Mouse (Mus musculus): ENCODE measurements around the gene Afdn. TPM values are rescaled to one million over a fixed set of nuclear protein-coding genes. Genes with fewer than 3 reads are reported as not detected.
"Not testable (repeated sequence)": the region's sequence is repeated elsewhere in the genome, so short reads cannot be mapped to it uniquely, and the experiment has no call there.

Afdn gene
- polyA plus RNA-seq, 1 experiment from 2014 or later: 116 TPM

GRCm38 (mm10) chr17:13940487-13940886, 180.1 kb downstream of the Afdn start:
- no peaks in the 10 kb centered on the region for H3K4me1 ChIP-seq (replicated peaks; ENCODE audit: control insufficient read depth, insufficient read depth)
- TF ChIP-seq CTCF (IDR thresholded peaks at IDR 0.05; ENCODE audit: low read depth) (peak; percentile 47), EP300 (optimal IDR thresholded peaks at IDR 0.05) (no peak)
- DNase-seq (ENCODE audit: low spot score) (no peak), ATAC-seq (ENCODE audit: low FRiP score, low TSS enrichment) (no peak)
- H3K36me3 ChIP-seq (ENCODE audit: control insufficient read depth, insufficient read depth, low read length): no peaks in the 10 kb centered on the region
- H3K27ac ChIP-seq (replicated peaks): no peak overlapping the region
- H3K9me3 ChIP-seq (ENCODE audit: control insufficient read depth, low read length): no peaks in the 10 kb centered on the region
- H3K4me2 ChIP-seq (replicated peaks; ENCODE audit: low read depth): no peak overlapping the region
- no peaks in the 10 kb centered on the region for H3K27me3 ChIP-seq (ENCODE audit: control insufficient read depth, insufficient read depth, low read length)
- no peak overlapping the region for H3K9ac ChIP-seq (ENCODE audit: low read length)
- 84% methylated on average over 1 of the region's 1 CpGs for WGBS
- no peak overlapping the region for H3K4me3 ChIP-seq (ENCODE audit: low read depth, low read length)

- not testable (repeated sequence) for H3K9me3 ChIP-seq (ENCODE audit: control insufficient read depth, low read length); H3K4me3 ChIP-seq (ENCODE audit: low read depth, low read length); ATAC-seq (ENCODE audit: low FRiP score, low TSS enrichment); H3K36me3 ChIP-seq (ENCODE audit: control insufficient read depth, insufficient read depth, low read length); H3K4me1 ChIP-seq (replicated peaks; ENCODE audit: control insufficient read depth, insufficient read depth); H3K9ac ChIP-seq (ENCODE audit: low read length); H3K27ac ChIP-seq (replicated peaks); H3K4me2 ChIP-seq (replicated peaks; ENCODE audit: low read depth); H3K27me3 ChIP-seq (ENCODE audit: control insufficient read depth, insufficient read depth, low read length); DNase-seq (ENCODE audit: low spot score)
- 80% methylated on average over 1 of the region's 2 CpGs for WGBS
These were observed 187.7 kb downstream of the Afdn start, which contains the start of gene Gm7168 for GRCm38 (mm10) chr17:13948073-13948472. TSS of gene Gm7168 (plus strand) at chr17:13948373.

- ATAC-seq (ENCODE audit: low FRiP score, low TSS enrichment); H3K9ac ChIP-seq (ENCODE audit: low read length); H3K27me3 ChIP-seq (ENCODE audit: control insufficient read depth, insufficient read depth, low read length); H3K4me2 ChIP-seq (replicated peaks; ENCODE audit: low read depth); H3K9me3 ChIP-seq (ENCODE audit: control insufficient read depth, low read length); DNase-seq (ENCODE audit: low spot score); H3K4me1 ChIP-seq (replicated peaks; ENCODE audit: control insufficient read depth, insufficient read depth); H3K27ac ChIP-seq (replicated peaks); H3K36me3 ChIP-seq (ENCODE audit: control insufficient read depth, insufficient read depth, low read length); H3K4me3 ChIP-seq (ENCODE audit: low read depth, low read length): not testable (repeated sequence)
- WGBS: 94% methylated on average over 1 of the region's 1 CpGs
These were observed 191.2 kb downstream of the Afdn start for GRCm38 (mm10) chr17:13951570-13951969.

Other genes starting within 250 kb of the Afdn start
- 3.3 and 3.6 TPM in 2 replicates for gene Tcte2, start 1.3 kb downstream of the Afdn start, polyA plus RNA-seq (2015; fragmentation: Nextera tagmentation; extraction: Ambion mirVana)
- gene Gm7168, start 187.8 kb downstream of the Afdn start, polyA plus RNA-seq (2015; fragmentation: Nextera tagmentation; extraction: Ambion mirVana): not detected in 2 replicates
- gene Gm7356, start 243.2 kb downstream of the Afdn start, polyA plus RNA-seq (2015; fragmentation: Nextera tagmentation; extraction: Ambion mirVana): not detected in 2 replicates